Mouse (Mus musculus): ENCODE measurements around the gene Psmd8. TPM values are rescaled to one million over a fixed set of nuclear protein-coding genes. Genes with fewer than 3 reads are reported as not detected.

Psmd8 gene
- total RNA-seq, 1 experiment from 2014 or later, result 122 TPM

GRCm38 (mm10) chr7:29171562-29172097 is 8.9 kb downstream of the Psmd8 start:
- no peak for ATAC-seq (ENCODE audit: extremely low read depth, insufficient number of reproducible peaks, low FRiP score, poor library complexity, severe bottlenecking)

GRCm38 (mm10) chr7:29170755-29171561 is 9.5 kb downstream of the Psmd8 start:
- ATAC-seq (ENCODE audit: extremely low read depth, insufficient number of reproducible peaks, low FRiP score, poor library complexity, severe bottlenecking), result peak; percentile 27; the same call in 1 of the 2 replicates

GRCm38 (mm10) chr7:29170066-29170754 is 10.3 kb downstream of the Psmd8 start, which contains the start of the genes Ggn and Spred3:
Gene Ggn (plus strand): TSS chr7:29170210.
Gene Spred3 (minus strand): TSS chr7:29170411.
- ATAC-seq (ENCODE audit: extremely low read depth, insufficient number of reproducible peaks, low FRiP score, poor library complexity, severe bottlenecking), result peak; percentile 21; the same call in 1 of the 2 replicates

- no peak for ATAC-seq (ENCODE audit: extremely low read depth, insufficient number of reproducible peaks, low FRiP score, poor library complexity, severe bottlenecking)
These were observed 11.1 kb downstream of the Psmd8 start for GRCm38 (mm10) chr7:29169231-29170065.

GRCm38 (mm10) chr7:29168791-29169230 is 11.7 kb downstream of the Psmd8 start:
- no peak for ATAC-seq (ENCODE audit: extremely low read depth, insufficient number of reproducible peaks, low FRiP score, poor library complexity, severe bottlenecking)

GRCm38 (mm10) chr7:29168121-29168695 is 12.3 kb downstream of the Psmd8 start:
- ATAC-seq (ENCODE audit: extremely low read depth, insufficient number of reproducible peaks, low FRiP score, poor library complexity, severe bottlenecking), result no peak

GRCm38 (mm10) chr7:29167656-29168055 is 12.8 kb downstream of the Psmd8 start:
- ATAC-seq (ENCODE audit: extremely low read depth, insufficient number of reproducible peaks, low FRiP score, poor library complexity, severe bottlenecking), result no peak

GRCm38 (mm10) chr7:29162750-29163525 is 17.6 kb downstream of the Psmd8 start:
- 0 out of 2 replicates have a peak, but pooled peaks have one; percentile 25 for ATAC-seq (ENCODE audit: extremely low read depth, insufficient number of reproducible peaks, low FRiP score, poor library complexity, severe bottlenecking)

- no peak for ATAC-seq (ENCODE audit: extremely low read depth, insufficient number of reproducible peaks, low FRiP score, poor library complexity, severe bottlenecking)
These were observed 18.2 kb downstream of the Psmd8 start for GRCm38 (mm10) chr7:29162294-29162693.

GRCm38 (mm10) chr7:29158264-29158663 is 22.2 kb downstream of the Psmd8 start:
- ATAC-seq (ENCODE audit: extremely low read depth, insufficient number of reproducible peaks, low FRiP score, poor library complexity, severe bottlenecking), result no peak

- peak; percentile 59 for ATAC-seq (ENCODE audit: extremely low read depth, insufficient number of reproducible peaks, low FRiP score, poor library complexity, severe bottlenecking)
These were observed 24.4 kb downstream of the Psmd8 start, which contains the start of gene Fam98c for GRCm38 (mm10) chr7:29155838-29156782. Gene Fam98c (minus strand): TSS chr7:29156234.

GRCm38 (mm10) chr7:29155196-29155837 is 25.2 kb downstream of the Psmd8 start:
- ATAC-seq (ENCODE audit: extremely low read depth, insufficient number of reproducible peaks, low FRiP score, poor library complexity, severe bottlenecking), result peak; percentile 68

- ATAC-seq (ENCODE audit: extremely low read depth, insufficient number of reproducible peaks, low FRiP score, poor library complexity, severe bottlenecking), result no peak
These were observed 26.3 kb downstream of the Psmd8 start for GRCm38 (mm10) chr7:29154018-29154720.

- ATAC-seq (ENCODE audit: extremely low read depth, insufficient number of reproducible peaks, low FRiP score, poor library complexity, severe bottlenecking), result no peak
These were observed 29.0 kb downstream of the Psmd8 start for GRCm38 (mm10) chr7:29151486-29151885.

GRCm38 (mm10) chr7:29148771-29149170 is 31.7 kb downstream of the Psmd8 start:
- ATAC-seq (ENCODE audit: extremely low read depth, insufficient number of reproducible peaks, low FRiP score, poor library complexity, severe bottlenecking), result no peak

Data from neutrophil, adult 5-6 weeks (primary cell).